8 mouse cellular contexts compared by ENCODE assay signal in the genomic region with DNA sequence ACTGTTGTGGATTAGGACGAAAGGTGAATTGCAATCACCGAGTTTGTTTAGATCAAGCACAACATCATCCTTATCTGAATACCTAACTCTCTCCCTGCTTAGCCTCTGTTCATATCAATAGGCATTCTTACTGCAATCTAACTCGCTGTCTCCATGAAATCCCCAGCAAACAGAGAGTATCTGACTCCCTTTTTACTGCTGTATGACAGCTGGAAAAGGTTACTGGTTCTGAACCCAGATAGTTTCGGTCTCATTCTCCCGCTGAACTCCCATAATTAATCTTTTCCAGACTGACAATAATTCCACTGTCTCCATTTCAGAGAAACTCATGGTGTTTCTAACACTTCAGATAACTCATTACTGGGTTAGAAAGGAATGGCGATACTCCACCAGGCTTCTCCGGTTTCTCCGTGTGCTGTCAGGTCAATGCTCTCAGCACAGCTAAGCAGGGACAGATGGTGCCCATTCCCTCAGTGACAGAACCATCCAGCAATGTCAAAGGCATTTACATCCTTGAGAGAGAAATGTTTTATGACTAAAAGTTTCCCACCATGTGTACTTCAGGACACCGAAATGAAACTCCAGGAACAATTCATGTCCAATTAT.
DNase-seq lines count a peak whose midpoint lies in the region; ATAC-seq and TF ChIP-seq lines count a peak whose summit lies in the region.

No protein-coding gene starts in this region.

- no peak overlapping the region for H3K27ac ChIP-seq in bone marrow, adult 2 months (ENCODE audit: control insufficient read depth, insufficient read depth, low read depth, low read length, poor library complexity)
- H3K27ac ChIP-seq in limb, embryonic 15.5 days: peak overlapping the region; percentile 50

- no peak for TF ChIP-seq POLR2A in bone marrow, adult 2 months (IDR thresholded peaks at IDR 0.05; ENCODE audit: borderline replicate concordance, control insufficient read depth, low read depth, low read length)

- no peak overlapping the region for H3K9ac ChIP-seq in limb, embryonic 15.5 days

- DNase-seq in heart, adult 8-10 months (ENCODE audit: low spot score): peak; percentile 3
- no peak for DNase-seq in heart, adult 9 months (ENCODE audit: low spot score in 2 of 2)
- no peak for DNase-seq in urinary bladder, adult 18-20 months (ENCODE audit: low spot score in 2 of 2)
- DNase-seq in thymus, postnatal 25 days: no peak
- DNase-seq in ovary, postnatal 10 days (ENCODE audit: low spot score): no peak

- TF ChIP-seq CTCF in bone marrow, adult 2 months (IDR thresholded peaks at IDR 0.05; ENCODE audit: control insufficient read depth, insufficient read depth, low read length): no peak

- WGBS in bone marrow, adult 2 months: 55% methylated on average over 9 of the region's 9 CpGs
- WGBS in limb, embryonic 15.5 days: 22% methylated on average over 9 of the region's 9 CpGs

- H3K36me3 ChIP-seq in limb, embryonic 15.5 days: no peaks in the 10 kb centered on the region

- ATAC-seq in erythroid progenitor cell, adult 5-6 weeks (replicated peaks; ENCODE audit: low FRiP score, poor library complexity, severe bottlenecking): peak; percentile 40; the same call in 1 of the 2 replicates
- no peak for ATAC-seq in limb, embryonic 15.5 days (ENCODE audit: insufficient number of reproducible peaks, low FRiP score, low TSS enrichment, low read depth)

- H3K9me3 ChIP-seq in limb, embryonic 15.5 days: no peaks in the 10 kb centered on the region

- H3K4me1 ChIP-seq in bone marrow, adult 2 months (ENCODE audit: control insufficient read depth, insufficient read depth, low read length): peaks cover 2% of the 10 kb centered on the region; the same call in 1 of the 2 replicates
- H3K4me1 ChIP-seq in limb, embryonic 15.5 days: peaks cover 10% of the 10 kb centered on the region

- peak overlapping the region; percentile 41 for H3K4me2 ChIP-seq in limb, embryonic 15.5 days

- no peaks in the 10 kb centered on the region for H3K27me3 ChIP-seq in limb, embryonic 15.5 days

- peak overlapping the region; percentile 45 for H3K4me3 ChIP-seq in bone marrow, adult 2 months (replicated peaks; ENCODE audit: control insufficient read depth, low read depth, low read length)
- H3K4me3 ChIP-seq in limb, embryonic 15.5 days: peak overlapping the region; percentile 28
